Mouse (Mus musculus) midbrain, embryonic 14.5 days (tissue): ENCODE measurements at regions not wholly inside any gene's neighbourhood (a gene's known extent, or its start where the extent isn't known, plus 50 kb on each side); places are given as distances from the start of the nearest gene placed in this dataset.

Source experiments
- ATAC-seq: fragments of 200-750 bp; cut with Nextera tagmentation; 2 replicates; pipeline ENCODE4 v1.8.0; 2017; ENCODE audit warnings: moderate number of reproducible peaks, moderate library complexity; ENCODE audit not compliant: low FRiP score, low TSS enrichment
- DNase-seq: peaks from one replicate; pipeline ENCODE4 v3.0.0-alpha.2; 2015
- H3K27ac ChIP-seq: fragments of 300-500 bp; sonication (generic); replicated peaks from 2 replicates; pipeline ENCODE4 v1.5.1; 2014; ENCODE audit warnings: mild to moderate bottlenecking, low read depth, low read length, moderate library complexity
- H3K27me3 ChIP-seq: fragments of 300-500 bp; sonication (generic); 2 replicates; pipeline ENCODE4 v1.6.1; 2014; ENCODE audit warnings: low read length, control low read depth, mixed read lengths; ENCODE audit not compliant: control insufficient read depth, insufficient read depth
- H3K36me3 ChIP-seq: fragments of 300-500 bp; sonication (generic); 2 replicates; pipeline ENCODE4 v1.6.1; 2014; ENCODE audit warnings: low read length, control low read depth; ENCODE audit not compliant: control insufficient read depth, insufficient read depth
- H3K4me1 ChIP-seq: fragments of 300-500 bp; sonication (generic); 2 replicates; pipeline ENCODE4 v1.6.1; 2014; ENCODE audit warnings: mild to moderate bottlenecking, antibody characterized with exemption, low read length, control low read depth; ENCODE audit not compliant: control insufficient read depth, insufficient read depth
- H3K4me2 ChIP-seq: fragments of 300-500 bp; sonication (generic); 2 replicates; pipeline ENCODE4 v1.6.1; 2014; ENCODE audit warnings: mild to moderate bottlenecking, low read length, moderate library complexity
- H3K4me3 ChIP-seq: fragments of 300-500 bp; sonication (generic); replicated peaks from 2 replicates; pipeline ENCODE4 v1.5.1; 2014; ENCODE audit warnings: low read depth, low read length
- H3K9ac ChIP-seq: fragments of 300-500 bp; sonication (generic); replicated peaks from 2 replicates; pipeline ENCODE4 v1.6.1; 2014; ENCODE audit warnings: mild to moderate bottlenecking, low read length, moderate library complexity
- H3K9me3 ChIP-seq: fragments of 300-500 bp; sonication (generic); 2 replicates; pipeline ENCODE4 v1.6.1; 2016; ENCODE audit warnings: low read length, control low read depth, mixed read lengths; ENCODE audit not compliant: control insufficient read depth
- WGBS: fragments of 180-500 bp; shearing (Covaris S2); extraction: QIAGEN DNeasy Blood & Tissue Kit; methylation state at CpG from one replicate; pipeline ENCODE4 v1.1.7; 2014; 5-methylcytosine and 5-hydroxymethylcytosine counted together

DNA sequence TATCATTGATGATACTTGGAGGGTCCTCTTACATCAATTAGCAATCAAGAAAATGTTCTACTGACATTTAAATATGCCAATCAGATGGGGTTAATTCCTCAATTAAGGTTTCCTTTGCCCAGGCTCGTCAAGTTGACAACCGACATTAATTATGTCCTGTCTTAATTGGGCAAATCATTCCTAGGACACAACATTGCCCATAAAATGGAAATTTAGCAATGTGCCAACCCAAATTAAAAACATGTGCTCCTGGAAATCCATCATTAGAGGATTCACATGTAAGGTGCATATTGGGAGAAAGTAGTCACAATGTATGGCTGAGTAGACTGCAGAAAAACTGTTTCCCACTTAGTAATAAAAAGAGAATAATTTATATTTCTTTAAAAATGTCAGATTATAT, 483.6 kb upstream of the B430305J03Rik start:
- 94% methylated on average over 2 of the region's 2 CpGs for WGBS
- no peak for ATAC-seq
- no peaks in the 10 kb centered on the region for H3K36me3 ChIP-seq
- no peak overlapping the region for H3K9ac ChIP-seq
- H3K27me3 ChIP-seq: no peaks in the 10 kb centered on the region
- H3K9me3 ChIP-seq: no peaks in the 10 kb centered on the region
- H3K4me2 ChIP-seq: no peak overlapping the region
- 0 out of 2 replicates have a peak, but pooled peaks cover 3% of the 10 kb centered on the region for H3K4me1 ChIP-seq
- H3K27ac ChIP-seq: no peak overlapping the region
- DNase-seq: no peak
- H3K4me3 ChIP-seq: no peak overlapping the region

DNA sequence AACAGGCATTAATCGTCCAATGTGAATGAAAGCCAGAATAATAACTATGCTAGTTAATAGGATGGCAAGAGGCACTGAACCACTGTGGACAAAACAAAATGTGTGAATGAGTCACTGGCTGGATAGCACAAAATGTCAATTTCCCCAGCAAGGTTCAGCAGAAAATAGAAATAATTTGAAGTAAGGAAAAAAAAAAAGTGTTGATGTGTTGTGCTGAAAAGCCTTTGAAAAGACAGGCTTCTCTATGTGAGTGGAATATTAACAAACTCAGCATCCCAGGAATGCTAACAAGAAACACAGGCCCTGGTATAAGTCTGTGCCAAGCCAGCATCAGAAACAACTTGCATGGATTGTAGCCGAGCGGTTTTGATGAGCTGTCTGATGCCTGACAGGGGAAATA, 481.0 kb upstream of the B430305J03Rik start:
- 46% methylated on average over 3 of the region's 3 CpGs for WGBS
- Histone ChIP-seq H3K9me3 (no peaks in the 10 kb centered on the region), H3K36me3 (no peaks in the 10 kb centered on the region), H3K4me2 (no peak overlapping the region), H3K4me1 (0 out of 2 replicates have a peak, but pooled peaks cover 3% of the 10 kb centered on the region), H3K27ac (peak overlapping the region; percentile 71), H3K27me3 (no peaks in the 10 kb centered on the region), H3K4me3 (no peak overlapping the region), H3K9ac (0 out of 2 replicates have a peak overlapping the region, but pooled peaks have one; percentile 1)
- ATAC-seq (peak; percentile 63; the same call in 1 of the 2 replicates), DNase-seq (peak; percentile 78)

- H3K4me2 ChIP-seq: no peak overlapping the region
- no peaks in the 10 kb centered on the region for H3K27me3 ChIP-seq
- no peak for ATAC-seq
- 62% methylated on average over 3 of the region's 3 CpGs for WGBS
- H3K4me1 ChIP-seq: no peaks in the 10 kb centered on the region
- no peaks in the 10 kb centered on the region for H3K36me3 ChIP-seq
- peak; percentile 70 for DNase-seq
- no peak overlapping the region for H3K9ac ChIP-seq
- no peak overlapping the region for H3K4me3 ChIP-seq
- no peak overlapping the region for H3K27ac ChIP-seq
- H3K9me3 ChIP-seq: no peaks in the 10 kb centered on the region
Measured at GRCm38 (mm10) chr3:61839355-61840009, 473.7 kb upstream of the B430305J03Rik start.

- no peak overlapping the region for H3K4me2 ChIP-seq
- H3K4me1 ChIP-seq: no peaks in the 10 kb centered on the region
- no peaks in the 10 kb centered on the region for H3K9me3 ChIP-seq
- ATAC-seq: no peak
- no peak overlapping the region for H3K27ac ChIP-seq
- no peaks in the 10 kb centered on the region for H3K27me3 ChIP-seq
- H3K36me3 ChIP-seq: no peaks in the 10 kb centered on the region
- H3K9ac ChIP-seq: no peak overlapping the region
- no peak overlapping the region for H3K4me3 ChIP-seq
- DNase-seq: no peak
Measured at GRCm38 (mm10) chr3:61816807-61817206, 451.1 kb upstream of the B430305J03Rik start.

DNA sequence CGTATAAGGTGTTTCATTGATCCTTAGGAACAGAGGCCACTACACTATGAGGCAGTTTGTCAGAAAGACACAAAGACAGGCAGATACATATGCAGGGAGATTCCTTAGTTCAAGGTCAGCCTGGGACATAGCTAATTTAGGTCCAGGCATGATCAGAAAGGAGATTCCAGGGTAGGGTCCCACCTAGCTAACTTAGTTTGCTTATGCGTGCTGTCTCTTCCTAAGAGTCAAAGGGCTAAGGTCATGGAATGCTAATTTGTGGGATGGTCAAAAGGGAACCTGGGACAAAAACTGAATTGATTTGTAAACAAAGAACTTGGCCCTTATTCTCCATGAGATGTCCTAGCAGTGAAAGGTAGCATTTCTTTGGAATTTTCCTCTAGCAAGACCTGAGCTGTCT, 430.3 kb upstream of the B430305J03Rik start:
- Histone ChIP-seq H3K27me3 (no peaks in the 10 kb centered on the region), H3K9ac (no peak overlapping the region), H3K27ac (no peak overlapping the region), H3K36me3 (no peaks in the 10 kb centered on the region), H3K4me2 (no peak overlapping the region), H3K4me3 (no peak overlapping the region), H3K4me1 (no peaks in the 10 kb centered on the region), H3K9me3 (no peaks in the 10 kb centered on the region)
- no peak for ATAC-seq
- 78% methylated on average over 2 of the region's 2 CpGs for WGBS
- no peak for DNase-seq

GRCm38 (mm10) chr3:61790674-61791073, 424.9 kb upstream of the B430305J03Rik start:
- Histone ChIP-seq H3K27me3 (no peaks in the 10 kb centered on the region), H3K9ac (no peak overlapping the region), H3K4me3 (no peak overlapping the region), H3K9me3 (no peaks in the 10 kb centered on the region), H3K4me2 (no peak overlapping the region), H3K36me3 (no peaks in the 10 kb centered on the region), H3K4me1 (no peaks in the 10 kb centered on the region), H3K27ac (no peak overlapping the region)
- ATAC-seq (no peak), DNase-seq (no peak)
- WGBS: 87% methylated on average over 4 of the region's 4 CpGs
